Mouse (Mus musculus) common myeloid progenitor, adult 5-6 weeks (primary cell): ENCODE measurements around the gene Acvr1b. TPM values are rescaled to one million over a fixed set of nuclear protein-coding genes. Genes with fewer than 3 reads are reported as not detected.

Experiments used
- ATAC-seq: replicated peaks from 2 replicates; pipeline ENCODE4 v1.8.0; 2016; ENCODE audit warnings: low read depth, mild to moderate bottlenecking, moderate TSS enrichment, inconsistent platforms; ENCODE audit not compliant: poor library complexity, severe bottlenecking
- total RNA-seq: library from RNA; stranded (forward); fragments of 200-1000, 187-1606 nt; gene quantifications from 2 replicates; pipeline ENCODE4 v1.2.3, GENCODE M21; 2017

The Acvr1b gene
- total RNA-seq = 11.6 and 13.4 TPM in 2 replicates

- peak; percentile 81 for ATAC-seq
Measured at GRCm38 (mm10) chr15:101173421-101174211, at the start of gene Acvr1b. Acvr1b (plus strand) TSS chr15:101174067.

- no peak for ATAC-seq
Measured at GRCm38 (mm10) chr15:101125561-101125960, 48.3 kb upstream of the Acvr1b start.

- no peak for ATAC-seq
Measured at GRCm38 (mm10) chr15:101126876-101127544, 46.9 kb upstream of the Acvr1b start.

- no peak for ATAC-seq
Measured at GRCm38 (mm10) chr15:101128181-101129089, 45.4 kb upstream of the Acvr1b start, which contains the start of gene Acvrl1. Acvrl1 (plus strand) TSS chr15:101128522.

- no peak for ATAC-seq
Measured at GRCm38 (mm10) chr15:101129412-101129811, 44.5 kb upstream of the Acvr1b start.

- no peak for ATAC-seq
Measured at GRCm38 (mm10) chr15:101131498-101131897, 42.4 kb upstream of the Acvr1b start.

- no peak for ATAC-seq
Measured at GRCm38 (mm10) chr15:101132041-101132440, 41.8 kb upstream of the Acvr1b start.

- no peak for ATAC-seq
Measured at GRCm38 (mm10) chr15:101132761-101133160, 41.1 kb upstream of the Acvr1b start.

- ATAC-seq = peak; percentile 80
Measured at GRCm38 (mm10) chr15:101133993-101134704, 39.7 kb upstream of the Acvr1b start.

- no peak for ATAC-seq
Measured at GRCm38 (mm10) chr15:101135405-101135804, 38.5 kb upstream of the Acvr1b start.

- no peak for ATAC-seq
Measured at GRCm38 (mm10) chr15:101137455-101137854, 36.4 kb upstream of the Acvr1b start.

- ATAC-seq = no peak
Measured at GRCm38 (mm10) chr15:101138675-101139074, 35.2 kb upstream of the Acvr1b start.

GRCm38 (mm10) chr15:101139885-101140284, 34.0 kb upstream of the Acvr1b start:
- peak; percentile 72 for ATAC-seq

- no peak for ATAC-seq
Measured at GRCm38 (mm10) chr15:101140587-101140986, 33.3 kb upstream of the Acvr1b start.

GRCm38 (mm10) chr15:101141061-101141541, 32.8 kb upstream of the Acvr1b start:
- ATAC-seq = peak; percentile 20; the same call in 1 of the 2 replicates

GRCm38 (mm10) chr15:101142672-101143071, 31.2 kb upstream of the Acvr1b start:
- ATAC-seq = no peak

GRCm38 (mm10) chr15:101143494-101143893, 30.4 kb upstream of the Acvr1b start:
- ATAC-seq = no peak

GRCm38 (mm10) chr15:101144176-101144575, 29.7 kb upstream of the Acvr1b start:
- ATAC-seq = no peak

- ATAC-seq = no peak
Measured at GRCm38 (mm10) chr15:101144779-101145178, 29.1 kb upstream of the Acvr1b start.
